Mouse (Mus musculus) v-Abl transformed pro-B cells (cell line): ENCODE results near the gene Csad.

Experiments
- in situ Hi-C, 2 experiments: fragments of 400-800 bp; cut with MboI; formaldehyde crosslinking; loops; one replicate each; pipeline ENCODE4 v1.15.1; 2025; ENCODE audit not compliant: unreplicated experiment in 2 of 2

Gene Csad

GRCm38 (mm10) chr15:102207351-102207750 is 2.8 kb upstream of the Csad start:
- in situ Hi-C loops = no loop called here

GRCm38 (mm10) chr15:102205779-102206178 is 1.3 kb upstream of the Csad start:
- in situ Hi-C loops = no loop called here

DNA sequence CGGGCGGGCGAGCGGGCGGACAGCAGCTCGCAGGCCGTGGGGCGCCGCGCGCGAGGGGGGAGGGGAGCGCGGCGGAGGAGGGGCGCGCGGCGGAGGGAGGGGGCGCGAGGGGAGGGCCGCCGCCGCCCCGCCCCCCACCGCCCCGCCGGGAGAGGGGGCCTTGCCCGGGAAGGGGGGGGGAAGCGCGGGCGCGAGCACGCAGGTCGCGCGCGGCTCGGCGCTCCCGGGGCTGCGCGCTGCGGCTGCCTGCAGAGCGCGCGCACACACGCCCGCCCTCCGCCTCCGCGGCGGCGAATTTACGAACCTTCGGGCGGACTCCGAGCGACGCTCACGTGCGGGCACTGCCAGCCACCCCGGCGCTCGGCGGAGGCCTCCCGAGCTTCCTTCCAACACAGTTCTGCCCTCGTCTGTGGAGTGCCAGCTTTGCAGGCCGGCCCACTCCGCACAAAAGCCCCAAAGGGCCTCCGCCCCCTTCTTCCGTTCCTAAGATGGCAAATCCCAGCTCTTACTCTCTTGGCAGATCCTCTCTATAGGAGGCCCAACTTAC is 616 bp downstream of the Csad start:
- in situ Hi-C loops = no loop called here

GRCm38 (mm10) chr15:102202971-102203834 is 1.3 kb downstream of the Csad start, which contains the start of gene Zfp740:
Zfp740 (plus strand) TSS chr15:102203249.
- in situ Hi-C loops = no loop called here

DNA sequence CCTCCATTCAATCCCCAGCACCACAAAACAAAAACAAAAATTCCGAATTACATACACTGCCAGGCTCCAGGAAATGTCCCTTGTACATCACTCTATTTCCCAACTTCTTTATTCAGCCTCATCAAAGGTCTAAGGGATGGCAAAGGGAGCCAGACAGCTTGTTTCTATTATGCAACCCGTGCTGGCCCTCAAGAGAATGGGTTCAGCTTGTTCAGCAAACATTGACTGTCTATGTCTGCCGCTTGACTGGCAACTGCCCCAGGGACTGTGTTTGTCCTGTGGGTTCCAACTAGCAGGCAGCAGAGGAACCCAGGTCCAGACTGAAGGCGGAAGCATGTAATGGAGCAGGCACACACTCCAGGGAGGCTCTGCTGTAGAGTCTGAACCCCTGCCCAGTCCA is 5.7 kb downstream of the Csad start:
- in situ Hi-C loops = no loop called here

- in situ Hi-C loops = no loop called here
These were observed 9.2 kb downstream of the Csad start for GRCm38 (mm10) chr15:102195373-102195772.

DNA sequence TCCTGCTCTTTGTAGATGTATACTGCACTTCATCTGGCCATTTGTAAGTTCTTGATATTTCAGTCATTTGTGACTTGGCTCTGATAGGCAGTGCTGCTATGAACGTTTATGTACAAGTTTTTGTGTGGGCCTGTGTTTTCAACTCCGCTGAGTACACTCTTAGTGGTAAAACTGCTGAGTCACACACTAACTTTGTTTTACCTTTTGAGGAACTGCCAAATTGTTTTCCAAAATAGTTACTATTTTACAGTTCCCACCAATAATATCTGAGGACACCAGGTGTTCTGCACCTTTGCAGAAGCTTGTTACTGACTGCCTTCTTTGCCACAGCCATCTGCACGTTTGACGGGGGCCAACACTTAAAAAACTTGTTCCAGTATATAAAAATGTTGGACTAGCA is 10.1 kb downstream of the Csad start:
- in situ Hi-C loops = no loop called here

- in situ Hi-C loops = no loop called here
These were observed 10.9 kb downstream of the Csad start for GRCm38 (mm10) chr15:102193652-102194051.

DNA sequence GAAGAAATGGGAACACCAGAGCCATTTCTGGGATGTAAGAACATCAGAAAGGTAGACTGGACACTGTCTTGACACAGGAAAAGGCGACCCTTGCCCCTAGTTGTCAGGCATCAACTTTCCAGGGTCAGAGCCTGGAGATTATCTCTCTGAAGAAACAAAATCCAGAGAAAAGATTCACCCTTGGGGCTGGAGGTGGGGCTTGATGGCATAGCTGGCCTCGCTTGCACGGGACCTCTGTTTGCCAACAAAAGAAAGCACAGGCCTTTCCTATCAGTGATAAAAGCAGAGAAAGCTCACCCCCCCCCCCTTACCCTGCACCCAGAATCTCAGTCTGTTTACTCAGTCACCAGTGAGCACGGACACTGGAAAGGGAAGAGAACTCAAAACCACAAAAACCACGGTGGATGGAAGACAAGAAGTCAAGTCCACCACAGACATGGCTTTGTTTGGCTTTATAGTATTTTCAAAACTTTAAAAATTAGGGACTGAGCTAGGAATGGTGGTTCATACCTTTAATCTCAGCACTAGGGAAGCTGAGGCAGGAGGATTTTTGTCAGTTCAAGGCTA is 11.6 kb downstream of the Csad start:
- in situ Hi-C loops = no loop called here

- in situ Hi-C loops = no loop called here
These were observed 12.2 kb downstream of the Csad start for GRCm38 (mm10) chr15:102192271-102192812.

DNA sequence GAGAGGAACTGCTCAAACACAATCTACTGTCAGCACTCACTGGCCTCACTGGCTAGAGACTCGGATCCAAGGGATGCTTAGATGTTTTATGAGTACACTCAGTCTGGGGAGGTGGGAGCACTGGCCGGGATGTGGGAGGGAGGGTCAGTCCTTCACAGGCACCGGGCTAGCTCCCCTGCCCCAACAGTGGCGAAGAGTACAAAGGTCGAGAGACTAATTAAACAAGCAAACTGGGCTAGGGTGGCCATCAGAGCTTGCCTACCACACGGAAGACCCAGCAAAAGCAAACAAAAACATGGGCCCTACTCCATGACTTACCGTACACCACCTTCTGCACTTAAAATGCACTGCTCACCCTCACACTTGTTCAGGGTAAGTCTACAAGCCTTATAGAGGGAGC is 12.8 kb downstream of the Csad start:
- in situ Hi-C loops = no loop called here

DNA sequence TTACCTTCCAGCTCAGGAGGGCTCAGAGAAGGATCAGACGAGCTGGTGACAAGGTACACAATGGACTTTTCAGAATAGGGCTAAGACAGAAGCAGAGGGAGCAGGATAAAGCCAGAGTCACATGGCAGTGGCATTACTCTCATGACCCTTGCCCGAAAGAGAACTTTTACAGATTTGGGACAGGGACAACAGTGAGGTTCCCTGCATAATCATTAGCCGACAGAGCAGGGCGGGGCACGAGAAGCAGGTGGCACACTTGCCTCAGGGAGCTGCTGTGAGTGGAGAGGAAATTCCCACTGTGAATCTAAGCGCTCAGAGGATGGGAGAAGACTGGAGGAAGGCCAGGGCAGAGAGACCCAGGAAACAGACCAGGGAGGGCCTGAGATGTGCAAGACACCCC is 15.6 kb downstream of the Csad start:
- in situ Hi-C loops = no loop called here

DNA sequence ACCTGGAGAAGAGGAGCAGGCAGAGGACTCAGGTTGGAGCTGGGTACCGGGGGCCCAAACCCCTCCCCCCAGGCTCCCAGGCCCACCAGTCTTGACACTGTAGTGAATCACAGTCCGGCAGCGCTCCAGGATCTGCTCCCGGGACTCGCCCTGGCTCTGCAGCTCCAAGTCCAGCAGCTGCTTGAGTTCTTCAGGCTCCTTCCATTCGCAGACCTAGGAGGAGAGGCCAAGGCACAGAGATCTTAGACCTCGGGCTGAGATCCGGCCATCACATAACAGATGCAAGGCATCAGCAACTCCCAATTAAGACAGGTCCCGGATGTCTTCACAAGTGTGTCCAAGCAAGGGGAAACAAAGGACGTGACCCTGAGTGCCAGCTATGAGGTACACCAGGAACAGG is 16.4 kb downstream of the Csad start:
- in situ Hi-C loops = no loop called here

- in situ Hi-C loops = no loop called here
These were observed 18.3 kb downstream of the Csad start for GRCm38 (mm10) chr15:102186239-102186638.

DNA sequence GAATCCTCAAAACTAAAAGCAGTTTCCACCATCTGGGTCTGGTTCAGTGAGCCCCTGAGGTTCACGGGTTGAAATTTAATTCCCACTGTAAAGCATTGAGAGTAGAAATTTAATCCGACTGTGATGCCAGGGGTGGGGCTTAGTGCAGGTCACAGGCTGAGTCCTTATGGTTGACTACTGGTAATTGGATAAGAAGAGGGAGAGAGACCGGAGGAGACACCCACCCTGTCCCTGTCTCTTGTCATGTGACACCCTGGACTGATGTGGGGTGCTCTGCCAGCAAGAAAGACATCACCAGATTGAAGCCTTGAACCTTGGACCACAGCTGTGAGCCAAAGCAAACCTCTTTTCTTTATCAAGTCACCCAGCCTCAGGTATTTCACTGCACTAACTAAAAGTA is 21.4 kb downstream of the Csad start:
- in situ Hi-C loops = no loop called here

DNA sequence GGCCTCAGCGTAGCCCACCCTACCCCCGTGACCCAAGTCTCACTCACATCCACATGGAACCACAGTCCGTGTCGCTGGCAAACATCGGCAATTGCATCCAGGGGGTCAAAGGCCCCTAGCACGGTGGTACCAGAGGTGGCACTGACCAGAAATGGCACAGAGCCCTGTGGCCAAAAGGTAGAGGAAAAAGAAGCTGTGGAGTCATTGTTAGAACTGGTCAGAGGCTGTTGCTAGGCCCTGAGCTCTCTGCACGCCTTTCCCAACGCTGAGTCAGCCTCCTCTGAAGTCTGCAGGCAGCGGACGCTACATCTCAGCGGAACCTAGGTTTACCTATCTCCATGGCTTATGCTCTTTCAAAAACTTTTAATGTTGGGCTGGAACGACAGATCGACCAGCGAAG is 24.6 kb downstream of the Csad start:
- in situ Hi-C loops = loop anchor here (5.0 kb wide), 1 partner anchor 42 kb away; no protein-coding TSS in a partner anchor

- in situ Hi-C loops = loop anchor here (5.0 kb wide), 1 partner anchor 43 kb away; no protein-coding TSS in a partner anchor
These were observed 25.4 kb downstream of the Csad start for GRCm38 (mm10) chr15:102179106-102179505.

- in situ Hi-C loops = loop anchor here (5.0 kb wide), 1 partner anchor 44 kb away; no protein-coding TSS in a partner anchor
These were observed 26.2 kb downstream of the Csad start for GRCm38 (mm10) chr15:102178279-102178678.

DNA sequence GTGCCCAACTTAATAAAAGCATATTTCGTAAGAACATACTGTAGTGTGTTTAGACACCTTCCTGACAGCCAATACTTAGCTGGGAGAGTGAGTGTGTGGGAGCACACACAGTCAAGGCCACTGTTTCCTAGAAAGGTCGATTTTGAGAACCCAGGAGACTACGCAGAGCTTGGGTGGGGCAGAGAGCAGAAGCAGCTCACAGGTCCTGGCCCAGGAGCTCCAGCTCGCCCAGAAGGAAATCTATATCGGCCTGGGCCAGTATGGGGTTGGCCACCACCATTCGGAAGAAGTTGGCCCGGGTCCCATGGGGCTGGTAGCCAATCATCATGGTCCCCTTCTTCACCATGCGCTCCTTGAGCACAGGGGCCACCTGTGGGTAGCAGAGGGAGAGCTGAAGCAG is 27.1 kb downstream of the Csad start:
- in situ Hi-C loops = loop anchor here (5.0 kb wide), 1 partner anchor 45 kb away; no protein-coding TSS in a partner anchor

- in situ Hi-C loops = loop anchor here (5.0 kb wide), 1 partner anchor 46 kb away; no protein-coding TSS in a partner anchor
These were observed 27.8 kb downstream of the Csad start for GRCm38 (mm10) chr15:102176571-102177316.
